Mouse (Mus musculus): ENCODE data around the gene Dnajc7. TPM values are rescaled to one million over a fixed set of nuclear protein-coding genes. Genes with fewer than 3 reads are reported as not detected.

The Dnajc7 gene
- polyA plus RNA-seq, 1 experiment from 2014 or later: 66.4 TPM

DNA sequence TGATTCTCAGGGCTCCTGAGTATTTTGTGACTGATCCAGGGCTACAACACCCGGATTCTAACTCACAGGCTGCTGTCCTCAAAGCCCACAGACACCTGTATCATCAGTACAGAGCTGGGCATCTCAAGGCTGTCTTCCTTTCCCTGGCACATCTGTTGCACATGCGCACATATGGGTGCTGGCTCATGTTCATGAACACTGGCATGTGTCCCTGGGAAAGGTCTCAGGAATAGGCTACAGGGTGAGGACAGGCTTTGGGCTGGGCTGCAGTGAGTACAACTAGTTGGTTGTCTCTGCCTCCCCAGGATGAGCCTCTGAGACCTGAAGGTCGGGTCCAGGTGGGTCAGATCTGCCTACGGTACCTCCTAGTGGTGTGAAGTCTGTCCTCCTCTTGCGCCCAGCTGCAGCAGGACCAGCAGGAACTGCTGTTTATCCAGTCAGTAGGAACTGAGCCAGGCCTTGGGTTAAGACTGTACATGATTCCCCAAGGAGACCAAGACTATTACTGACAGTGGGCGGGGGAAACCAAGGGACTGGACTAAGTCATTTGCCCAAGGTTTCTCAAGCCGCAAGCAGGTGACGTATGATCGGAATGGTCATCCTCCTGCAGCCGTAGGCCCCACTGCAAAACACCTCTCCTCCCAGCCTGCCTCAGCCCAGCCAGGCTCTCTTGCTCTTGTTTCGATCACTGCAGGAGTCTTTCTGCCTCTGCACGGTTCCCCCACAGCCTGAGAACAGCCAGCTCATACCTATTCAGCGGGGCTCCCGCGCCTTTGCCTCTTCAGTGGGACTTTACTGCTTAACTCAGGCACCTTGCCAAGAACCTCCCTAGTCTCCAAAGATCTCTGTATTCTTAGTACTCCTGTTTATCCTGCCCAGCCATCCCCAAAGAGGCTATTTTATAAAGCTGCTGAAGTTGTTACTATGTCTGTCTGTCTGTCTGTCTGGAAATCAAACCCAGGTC, 23.9 kb upstream of the Dnajc7 start:
- H3K4me1 ChIP-seq (ENCODE audit: control insufficient read depth in 2 of 2, insufficient read depth in 2 of 2, low read length in 2 of 2): peaks cover 3 to 8% of the 10 kb centered on the region in 2 experiments; a peak in 2 of 4 replicates
- no peak overlapping the region for H3K4me2 ChIP-seq (ENCODE audit: low read length)
- H3K27me3 ChIP-seq (ENCODE audit: control insufficient read depth, insufficient read depth, low read length): peaks cover 35% of the 10 kb centered on the region
- no peak for ATAC-seq (ENCODE audit: insufficient number of reproducible peaks, insufficient read depth, low FRiP score, low read depth)
- H3K4me3 ChIP-seq (ENCODE audit: control insufficient read depth in 1 of 2, insufficient read depth in 1 of 2, low read depth in 1 of 2, low read length in 2 of 2): no peak overlapping the region
- 61% methylated on average over 15 of the region's 15 CpGs for WGBS
- H3K27ac ChIP-seq (replicated peaks in 1 of 2; ENCODE audit: control insufficient read depth in 1 of 2, insufficient read depth in 1 of 2, low read depth in 2 of 2, low read length in 2 of 2): no peak overlapping the region
- no peaks in the 10 kb centered on the region for H3K9me3 ChIP-seq (ENCODE audit: control insufficient read depth, low read length)
- no peaks in the 10 kb centered on the region for H3K36me3 ChIP-seq (ENCODE audit: control insufficient read depth, insufficient read depth, low read length)
- H3K9ac ChIP-seq (ENCODE audit: low read length): no peak overlapping the region

DNA sequence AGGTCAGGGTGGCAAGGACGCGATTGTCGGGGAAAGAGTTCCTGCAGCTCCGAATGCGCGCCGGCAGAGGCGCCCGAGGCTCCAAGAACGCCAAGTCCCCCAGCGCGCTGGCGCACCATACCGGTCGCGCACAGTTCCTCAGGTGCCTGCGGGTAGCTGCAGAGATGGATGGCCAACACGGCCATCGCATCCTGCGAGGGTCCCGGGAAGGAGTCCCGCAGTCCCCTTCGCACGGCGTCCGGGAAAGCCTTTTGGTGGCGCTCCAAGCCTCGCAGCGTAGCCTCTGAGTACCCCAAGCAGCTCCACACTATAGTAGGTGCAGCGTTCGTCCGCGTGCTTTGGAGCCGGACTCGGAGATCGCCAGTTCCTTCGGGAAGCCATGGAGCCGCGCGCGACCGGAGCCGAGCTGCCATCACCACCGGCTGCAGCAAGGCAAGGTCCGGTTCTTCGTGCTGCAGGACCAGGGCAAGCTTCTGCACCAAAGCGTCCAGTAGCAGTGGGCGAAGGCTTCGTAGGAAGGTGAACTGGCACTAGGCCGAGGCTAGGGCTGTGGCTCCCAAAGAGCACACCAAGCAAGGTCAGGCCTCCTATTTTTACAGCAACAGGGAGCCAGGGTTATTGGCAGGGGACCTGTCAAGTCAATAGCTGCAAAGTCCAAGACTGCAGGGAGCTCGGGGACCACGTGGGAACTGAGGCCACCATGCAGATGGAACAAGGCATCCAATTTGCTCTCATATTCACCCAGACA, 20.4 kb upstream of the Dnajc7 start:
- ATAC-seq (ENCODE audit: insufficient number of reproducible peaks, insufficient read depth, low FRiP score, low read depth): no peak
- H3K36me3 ChIP-seq (ENCODE audit: control insufficient read depth, insufficient read depth, low read length): no peaks in the 10 kb centered on the region
- H3K9me3 ChIP-seq (ENCODE audit: control insufficient read depth, low read length): no peaks in the 10 kb centered on the region
- H3K4me1 ChIP-seq (ENCODE audit: control insufficient read depth in 2 of 2, insufficient read depth in 2 of 2, low read length in 2 of 2): peaks cover 3 to 8% of the 10 kb centered on the region in 2 experiments; a peak in 2 of 4 replicates
- 7% methylated on average over 52 of the region's 52 CpGs for WGBS
- H3K9ac ChIP-seq (ENCODE audit: low read length): peak overlapping the region; percentile 42; the same call in 1 of the 2 replicates
- H3K4me2 ChIP-seq (ENCODE audit: low read length): peak overlapping the region; percentile 64
- no peak overlapping the region for H3K27ac ChIP-seq (replicated peaks in 1 of 2; ENCODE audit: control insufficient read depth in 1 of 2, insufficient read depth in 1 of 2, low read depth in 2 of 2, low read length in 2 of 2)
- H3K27me3 ChIP-seq (ENCODE audit: control insufficient read depth, insufficient read depth, low read length): peaks cover 27% of the 10 kb centered on the region
- peak overlapping the region; percentile 28 to 36 for H3K4me3 ChIP-seq (ENCODE audit: control insufficient read depth in 1 of 2, insufficient read depth in 1 of 2, low read depth in 1 of 2, low read length in 2 of 2)

DNA sequence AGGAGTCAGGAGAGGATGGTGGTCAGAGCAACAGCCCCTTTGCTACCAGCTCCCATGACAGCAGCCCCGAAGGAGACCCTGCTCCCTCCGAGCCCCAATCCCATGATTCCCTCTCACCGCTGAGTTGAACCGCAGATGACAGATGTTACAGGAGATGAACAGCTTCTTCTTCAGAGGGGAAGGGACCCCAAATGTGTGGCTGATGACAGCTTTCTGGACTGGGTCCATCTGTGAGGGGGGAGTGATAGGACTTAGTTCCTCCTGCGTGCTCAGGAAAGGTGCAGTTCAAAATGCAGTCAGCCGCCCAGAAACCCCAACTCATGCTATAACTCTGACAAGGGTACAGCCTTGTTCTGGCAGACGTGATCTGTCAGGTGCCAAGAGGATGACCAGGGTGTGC, 14.6 kb upstream of the Dnajc7 start:
- H3K4me3 ChIP-seq (ENCODE audit: control insufficient read depth in 1 of 2, insufficient read depth in 1 of 2, low read depth in 1 of 2, low read length in 2 of 2): no peak overlapping the region
- no peaks in the 10 kb centered on the region for H3K4me1 ChIP-seq (ENCODE audit: control insufficient read depth in 2 of 2, insufficient read depth in 2 of 2, low read length in 2 of 2)
- H3K4me2 ChIP-seq (ENCODE audit: low read length): no peak overlapping the region
- H3K9ac ChIP-seq (ENCODE audit: low read length): no peak overlapping the region
- no peak for ATAC-seq (ENCODE audit: insufficient number of reproducible peaks, insufficient read depth, low FRiP score, low read depth)
- no peak overlapping the region for H3K27ac ChIP-seq (replicated peaks in 1 of 2; ENCODE audit: control insufficient read depth in 1 of 2, insufficient read depth in 1 of 2, low read depth in 2 of 2, low read length in 2 of 2)
- WGBS: 52% methylated on average over 7 of the region's 7 CpGs
- H3K9me3 ChIP-seq (ENCODE audit: control insufficient read depth, low read length): no peaks in the 10 kb centered on the region
- no peaks in the 10 kb centered on the region for H3K36me3 ChIP-seq (ENCODE audit: control insufficient read depth, insufficient read depth, low read length)
- peaks cover 12% of the 10 kb centered on the region for H3K27me3 ChIP-seq (ENCODE audit: control insufficient read depth, insufficient read depth, low read length)

DNA sequence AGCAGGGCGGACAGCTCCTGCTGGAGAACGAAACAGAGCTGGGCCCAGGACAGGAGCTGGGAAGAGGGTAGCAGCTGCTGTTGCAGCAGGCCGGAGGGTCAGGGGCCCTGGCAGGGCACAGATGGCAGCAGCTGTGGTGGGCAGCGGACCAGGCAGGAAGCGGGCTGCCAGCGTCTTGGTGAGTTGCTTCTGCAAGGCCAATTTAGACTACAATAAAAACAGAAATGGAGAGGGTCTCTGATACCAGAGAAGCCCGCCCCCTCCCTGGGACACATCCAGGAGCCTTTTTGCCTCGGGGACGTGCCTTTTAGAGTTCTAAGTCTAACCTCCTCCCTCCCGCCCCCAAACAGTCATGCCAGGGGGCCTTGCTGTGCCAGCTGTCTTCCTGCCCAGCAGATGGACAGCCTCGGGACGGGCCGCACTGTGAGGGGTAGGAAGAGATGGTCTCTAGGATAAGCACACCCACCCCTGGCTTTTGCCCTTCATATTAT, 8.9 kb upstream of the Dnajc7 start:
- no peaks in the 10 kb centered on the region for H3K9me3 ChIP-seq (ENCODE audit: control insufficient read depth, low read length)
- H3K4me2 ChIP-seq (ENCODE audit: low read length): no peak overlapping the region
- H3K36me3 ChIP-seq (ENCODE audit: control insufficient read depth, insufficient read depth, low read length): peaks cover 26% of the 10 kb centered on the region
- no peak overlapping the region for H3K9ac ChIP-seq (ENCODE audit: low read length)
- ATAC-seq (ENCODE audit: insufficient number of reproducible peaks, insufficient read depth, low FRiP score, low read depth): no peak
- no peak overlapping the region for H3K4me3 ChIP-seq (ENCODE audit: control insufficient read depth in 1 of 2, insufficient read depth in 1 of 2, low read depth in 1 of 2, low read length in 2 of 2)
- 61% methylated on average over 13 of the region's 13 CpGs for WGBS
- peaks cover 3 to 9% of the 10 kb centered on the region in 2 experiments for H3K4me1 ChIP-seq (ENCODE audit: control insufficient read depth in 2 of 2, insufficient read depth in 2 of 2, low read length in 2 of 2)
- H3K27me3 ChIP-seq (ENCODE audit: control insufficient read depth, insufficient read depth, low read length): peaks cover 3% of the 10 kb centered on the region
- H3K27ac ChIP-seq (replicated peaks in 1 of 2; ENCODE audit: control insufficient read depth in 1 of 2, insufficient read depth in 1 of 2, low read depth in 2 of 2, low read length in 2 of 2): no peak overlapping the region

DNA sequence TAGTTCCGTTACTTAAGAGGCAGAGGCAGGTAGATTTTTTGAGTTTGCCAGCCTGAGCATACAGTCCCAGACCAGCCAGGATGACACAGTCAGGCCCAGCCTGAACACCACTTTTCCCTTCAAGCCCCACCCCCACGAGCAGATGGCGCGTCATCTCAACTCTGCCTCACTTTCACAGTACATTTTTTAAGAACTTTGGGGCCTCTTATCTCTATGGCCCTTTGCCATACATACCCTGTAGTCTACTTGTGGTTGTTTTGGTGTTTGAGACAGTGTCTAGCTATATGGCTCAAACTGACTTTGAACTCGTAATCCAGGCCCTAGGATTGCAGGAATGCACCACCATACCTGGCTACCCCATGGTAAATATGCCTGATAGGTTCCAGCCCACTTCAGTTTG, 8.1 kb upstream of the Dnajc7 start:
- Histone ChIP-seq H3K36me3 (ENCODE audit: control insufficient read depth, insufficient read depth, low read length) (peaks cover 26% of the 10 kb centered on the region), H3K9ac (ENCODE audit: low read length) (no peak overlapping the region), H3K4me3 (ENCODE audit: control insufficient read depth in 1 of 2, insufficient read depth in 1 of 2, low read depth in 1 of 2, low read length in 2 of 2) (no peak overlapping the region), H3K27me3 (ENCODE audit: control insufficient read depth, insufficient read depth, low read length) (no peaks in the 10 kb centered on the region; the same call in 1 of the 2 replicates), H3K27ac (replicated peaks in 1 of 2; ENCODE audit: control insufficient read depth in 1 of 2, insufficient read depth in 1 of 2, low read depth in 2 of 2, low read length in 2 of 2) (no peak overlapping the region), H3K4me1 (ENCODE audit: control insufficient read depth in 2 of 2, insufficient read depth in 2 of 2, low read length in 2 of 2) (peaks cover 6 to 16% of the 10 kb centered on the region in 2 experiments), H3K9me3 (ENCODE audit: control insufficient read depth, low read length) (no peaks in the 10 kb centered on the region), H3K4me2 (ENCODE audit: low read length) (no peak overlapping the region)
- no peak for ATAC-seq (ENCODE audit: insufficient number of reproducible peaks, insufficient read depth, low FRiP score, low read depth)
- 73% methylated on average over 5 of the region's 5 CpGs for WGBS

DNA sequence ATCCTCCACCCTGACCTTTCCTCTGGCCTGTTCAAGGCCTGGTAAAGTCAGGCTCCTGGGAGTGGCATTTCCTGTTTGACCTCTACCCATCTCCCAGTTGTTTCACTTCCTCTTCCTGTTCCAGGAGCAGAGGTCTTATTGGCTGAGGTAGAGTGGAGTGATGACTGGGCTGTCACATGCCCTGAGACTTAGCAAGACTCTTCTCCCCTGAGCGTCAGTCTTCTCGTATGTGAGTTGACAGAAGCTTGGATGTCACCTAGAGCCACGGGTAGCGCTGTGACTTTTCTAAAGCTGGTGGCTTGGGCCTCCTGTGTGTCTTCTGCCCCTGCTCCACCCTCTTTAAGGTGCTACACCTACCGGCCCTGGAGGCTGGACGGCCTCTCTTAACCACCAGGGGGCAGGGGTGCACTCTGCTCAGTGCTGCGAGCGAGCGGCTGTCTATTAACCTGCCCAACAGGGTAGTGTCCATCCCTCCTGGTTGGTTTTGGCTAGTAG, 6.8 kb upstream of the Dnajc7 start:
- Histone ChIP-seq H3K9me3 (ENCODE audit: control insufficient read depth, low read length) (no peaks in the 10 kb centered on the region), H3K4me1 (ENCODE audit: control insufficient read depth in 2 of 2, insufficient read depth in 2 of 2, low read length in 2 of 2) (peaks cover 6 to 19% of the 10 kb centered on the region in 2 experiments), H3K4me2 (ENCODE audit: low read length) (no peak overlapping the region), H3K4me3 (ENCODE audit: control insufficient read depth in 1 of 2, insufficient read depth in 1 of 2, low read depth in 1 of 2, low read length in 2 of 2) (no peak overlapping the region), H3K9ac (ENCODE audit: low read length) (no peak overlapping the region), H3K36me3 (ENCODE audit: control insufficient read depth, insufficient read depth, low read length) (peaks cover 26% of the 10 kb centered on the region), H3K27me3 (ENCODE audit: control insufficient read depth, insufficient read depth, low read length) (no peaks in the 10 kb centered on the region; the same call in 1 of the 2 replicates), H3K27ac (replicated peaks in 1 of 2; ENCODE audit: control insufficient read depth in 1 of 2, insufficient read depth in 1 of 2, low read depth in 2 of 2, low read length in 2 of 2) (no peak overlapping the region)
- ATAC-seq (ENCODE audit: insufficient number of reproducible peaks, insufficient read depth, low FRiP score, low read depth): no peak
- 18% methylated on average over 9 of the region's 9 CpGs for WGBS

Data from heart, embryonic 14.5 days (tissue).